Mouse (Mus musculus) liver, adult 2 months (tissue): ENCODE measurements around the gene 1700037H04Rik. TPM values are rescaled to one million over a fixed set of nuclear protein-coding genes. Genes with fewer than 3 reads are reported as not detected.

Source experiments
- DNase-seq: peaks from one replicate; pipeline ENCODE4 v3.0.0-alpha.2; 2011; ENCODE audit warnings: low read depth, low spot score; ENCODE audit errors: extremely low read depth
- H3K27ac ChIP-seq: fragments of 200-500 bp; replicated peaks from 2 replicates; pipeline ENCODE4 v1.5.1; 2012; ENCODE audit warnings: low read depth, mild to moderate bottlenecking, control low read depth, inconsistent platforms, low read length; ENCODE audit not compliant: insufficient read depth
- H3K27me3 ChIP-seq: fragments of 200-500 bp; 2 replicates; pipeline ENCODE4 v1.6.1; 2012; ENCODE audit warnings: mild to moderate bottlenecking, moderate library complexity, low read length, inconsistent platforms; ENCODE audit not compliant: control insufficient read depth, insufficient read depth
- H3K36me3 ChIP-seq: fragments of 200-500 bp; 2 replicates; pipeline ENCODE4 v1.6.1; 2012; ENCODE audit warnings: low read length, inconsistent platforms; ENCODE audit not compliant: control insufficient read depth, insufficient read depth
- H3K4me1 ChIP-seq: fragments of 200-500 bp; 2 replicates; pipeline ENCODE4 v1.6.1; 2011; ENCODE audit warnings: low read length; ENCODE audit not compliant: control insufficient read depth, insufficient read depth
- H3K4me3 ChIP-seq: fragments of 200-500 bp; 2 replicates; pipeline ENCODE4 v1.5.1; 2011; ENCODE audit warnings: low read depth, mild to moderate bottlenecking, control low read depth, low read length, moderate library complexity; ENCODE audit not compliant: insufficient read depth
- H3K79me2 ChIP-seq: fragments of 200-500 bp; 2 replicates; pipeline ENCODE4 v1.6.1; 2012; ENCODE audit warnings: inconsistent platforms, mild to moderate bottlenecking, low read length, moderate library complexity; ENCODE audit not compliant: control insufficient read depth, insufficient read depth
- H3K9ac ChIP-seq: fragments of 200-500 bp; 2 replicates; pipeline ENCODE4 v1.6.1; 2012; ENCODE audit warnings: low read depth, mild to moderate bottlenecking, control low read depth, inconsistent platforms, low read length
- CTCF ChIP-seq: fragments of 200-500 bp; IDR thresholded peaks from 2 replicates; pipeline ENCODE4 v1.5.1; 2011; ENCODE audit warnings: low read depth, low read length, control low read depth
- POLR2A ChIP-seq: fragments of 200-500 bp; IDR thresholded peaks from 2 replicates; pipeline ENCODE4 v1.6.1; 2011; ENCODE audit warnings: low read length, control low read depth; ENCODE audit not compliant: insufficient read depth; ENCODE audit errors: extremely low read depth
- WGBS: fragments of 180-500 bp; shearing (Covaris S2); methylation state at CpG from one replicate; pipeline ENCODE4 v1.1.7; 2018; 5-methylcytosine and 5-hydroxymethylcytosine counted together
- polyA plus RNA-seq: library from polyadenylated mRNA; depleted of rRNA; stranded (reverse); fragments of >200 nt; gene quantifications from 2 replicates; pipeline ENCODE4 v1.2.3, GENCODE M21; 2012
- total RNA-seq: library from RNA; depleted of rRNA; stranded (reverse); fragments of >200 nt; gene quantifications from 2 replicates; pipeline ENCODE4 v1.2.3, GENCODE M21; 2014

1700037H04Rik gene
- total and polyA plus RNA-seq, 2 experiments: 3.4 to 16.6 TPM

DNA sequence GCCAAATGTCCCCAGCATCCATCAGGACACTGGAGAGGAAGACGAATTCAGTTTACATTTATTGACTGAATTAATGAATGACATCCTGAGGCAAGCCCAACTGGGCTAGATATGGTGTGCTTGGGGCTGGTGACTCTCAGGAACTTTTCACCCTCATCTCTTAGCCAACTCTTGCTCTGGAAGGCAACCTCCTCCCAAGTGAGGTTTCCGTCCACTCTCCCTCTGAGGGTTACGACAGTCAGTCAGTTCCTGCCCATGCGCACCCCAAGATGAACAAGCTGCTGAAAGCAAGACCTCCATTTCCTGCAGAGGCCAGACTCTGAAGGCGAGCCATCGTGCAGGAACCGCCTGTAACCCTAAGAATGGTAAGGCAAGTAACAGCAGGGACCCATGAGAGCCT is 2.9 kb downstream of the 1700037H04Rik start:
- no peak for DNase-seq
- 88% methylated on average over 7 of the region's 7 CpGs for WGBS
- H3K27me3 ChIP-seq: no peaks in the 10 kb centered on the region

DNA sequence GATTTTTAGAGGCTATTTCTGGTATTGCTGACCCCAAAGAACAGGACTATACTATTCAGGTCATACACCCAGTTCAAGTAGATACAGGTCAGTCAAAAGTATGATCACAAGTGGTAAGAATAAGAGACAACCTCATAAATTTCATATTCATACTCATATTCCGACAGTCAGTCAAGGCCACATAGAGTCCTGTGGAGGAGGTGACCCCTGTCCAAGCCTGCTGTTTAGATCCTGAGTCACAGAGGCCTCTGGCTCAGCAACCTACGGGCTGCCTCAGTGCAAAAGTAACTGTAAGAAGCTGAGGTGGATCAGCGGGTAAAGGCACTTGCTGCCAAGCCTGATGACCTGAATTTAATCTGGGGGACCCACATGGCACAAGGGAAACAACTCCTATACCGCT is 5.8 kb downstream of the 1700037H04Rik start:
- Histone ChIP-seq H3K36me3 (no peaks in the 10 kb centered on the region), H3K9ac (no peak overlapping the region), H3K27ac (no peak overlapping the region), H3K4me3 (no peak overlapping the region), H3K4me1 (no peaks in the 10 kb centered on the region), H3K27me3 (no peaks in the 10 kb centered on the region), H3K79me2 (no peaks in the 10 kb centered on the region)
- DNase-seq: no peak
- no peak for TF ChIP-seq CTCF
- no peak for TF ChIP-seq POLR2A
- 95% methylated on average over 4 of the region's 4 CpGs for WGBS

More for the DNA sequence above, 2.9 kb downstream of the 1700037H04Rik start:
- peaks cover 5% of the 10 kb centered on the region; the same call in 1 of the 2 replicates for H3K4me1 ChIP-seq
- H3K27ac ChIP-seq: no peak overlapping the region
- H3K36me3 ChIP-seq: no peaks in the 10 kb centered on the region
- no peak overlapping the region for H3K4me3 ChIP-seq
- no peak for TF ChIP-seq POLR2A
- H3K79me2 ChIP-seq: no peaks in the 10 kb centered on the region
- no peak overlapping the region for H3K9ac ChIP-seq

DNA sequence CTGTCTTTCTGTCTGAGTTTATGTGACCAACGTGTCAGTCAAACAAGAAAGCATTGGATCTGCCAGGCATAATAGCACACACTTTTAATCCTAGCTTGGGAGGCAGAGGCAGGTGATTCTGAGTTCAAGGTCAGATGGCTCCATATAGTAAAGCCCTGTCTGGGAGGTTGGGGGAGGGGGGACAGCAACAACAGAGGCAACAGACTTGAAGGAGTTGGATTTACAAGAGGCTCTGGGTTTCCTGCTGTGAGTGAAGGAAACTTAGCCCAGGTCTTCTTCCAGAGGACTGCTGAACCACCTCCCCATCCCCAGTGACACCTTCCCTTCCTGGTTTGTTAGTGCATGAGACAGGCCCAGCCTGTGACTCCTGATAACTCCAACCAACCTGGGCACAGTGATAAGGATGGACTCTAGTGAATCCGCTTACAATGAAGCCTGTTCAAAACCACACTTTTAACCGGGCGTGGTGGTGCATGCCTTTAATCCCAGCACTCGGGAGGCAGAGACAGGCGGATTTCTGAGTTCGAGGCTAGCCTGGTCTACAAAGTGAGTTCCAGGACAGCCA is 7.6 kb downstream of the 1700037H04Rik start:
- Histone ChIP-seq H3K4me3 (no peak overlapping the region), H3K36me3 (no peaks in the 10 kb centered on the region), H3K27ac (no peak overlapping the region), H3K9ac (no peak overlapping the region), H3K79me2 (no peaks in the 10 kb centered on the region), H3K27me3 (no peaks in the 10 kb centered on the region), H3K4me1 (no peaks in the 10 kb centered on the region)
- DNase-seq: no peak
- 91% methylated on average over 7 of the region's 7 CpGs for WGBS
- TF ChIP-seq CTCF (no peak), POLR2A (no peak)

DNA sequence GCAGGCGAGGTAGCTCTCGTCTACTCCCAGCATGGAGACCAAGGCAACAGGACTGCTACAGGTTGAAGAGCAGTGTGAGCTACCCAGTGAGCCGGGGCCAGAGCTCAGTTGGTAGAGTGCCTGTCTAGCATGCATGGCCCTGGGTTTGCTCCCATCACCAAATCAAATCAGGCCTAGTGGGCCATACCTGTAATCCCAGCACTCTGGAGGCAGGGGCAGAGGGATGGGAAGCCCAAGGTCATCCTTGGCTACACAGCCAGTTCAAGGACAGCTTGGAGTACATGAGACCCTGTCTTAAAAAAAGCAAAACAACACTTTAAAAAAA is 10.7 kb downstream of the 1700037H04Rik start:
- Histone ChIP-seq H3K9ac (no peak overlapping the region), H3K4me1 (no peaks in the 10 kb centered on the region), H3K27ac (no peak overlapping the region), H3K79me2 (no peaks in the 10 kb centered on the region), H3K36me3 (no peaks in the 10 kb centered on the region), H3K27me3 (no peaks in the 10 kb centered on the region), H3K4me3 (no peak overlapping the region)
- DNase-seq: no peak
- TF ChIP-seq CTCF (no peak), POLR2A (no peak)
- WGBS: 97% methylated on average over 3 of the region's 3 CpGs

DNA sequence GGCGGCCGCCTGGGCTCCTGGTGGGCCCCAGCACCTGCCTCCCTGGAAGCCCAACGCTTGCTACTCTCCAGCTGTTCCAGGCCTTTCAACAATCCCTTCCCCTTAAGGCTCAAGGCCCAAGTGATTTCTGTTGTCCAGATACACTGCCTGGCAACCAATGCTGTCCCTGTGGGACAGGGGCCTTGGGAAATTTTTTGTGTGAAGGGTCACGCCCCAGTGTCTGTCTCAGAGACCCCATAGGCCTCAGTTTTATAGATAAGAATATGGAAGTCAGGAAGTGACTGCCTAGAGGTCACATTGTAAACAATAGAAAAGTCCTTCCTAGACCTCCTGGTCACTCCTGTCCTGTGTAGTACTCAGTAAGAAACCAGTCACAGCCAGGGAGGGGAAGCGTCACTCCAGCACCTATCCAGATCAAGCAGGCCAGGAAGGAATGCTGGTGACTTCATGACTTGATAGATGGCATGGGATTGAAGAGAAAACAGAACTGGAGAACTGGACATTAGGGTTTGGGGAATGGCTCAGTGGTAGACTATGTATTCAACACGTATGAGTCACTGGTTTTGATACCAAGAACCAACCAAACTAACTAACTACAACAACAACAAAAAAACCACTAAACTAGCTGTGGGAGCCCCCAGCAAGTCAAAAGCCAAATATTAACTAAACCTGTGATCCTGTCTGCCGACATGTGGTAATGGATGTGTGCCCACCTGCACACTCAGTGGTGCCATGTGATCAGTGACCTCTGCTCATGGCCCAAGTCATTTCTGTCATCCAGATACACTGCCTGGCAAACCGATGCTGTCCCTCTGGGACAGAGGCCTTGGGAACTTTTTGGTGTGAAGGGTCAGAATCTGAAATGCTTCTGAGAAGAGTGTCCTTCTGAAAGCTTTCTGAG is 11.3 kb downstream of the 1700037H04Rik start:
- DNase-seq: no peak
- H3K27ac ChIP-seq: no peak overlapping the region

DNA sequence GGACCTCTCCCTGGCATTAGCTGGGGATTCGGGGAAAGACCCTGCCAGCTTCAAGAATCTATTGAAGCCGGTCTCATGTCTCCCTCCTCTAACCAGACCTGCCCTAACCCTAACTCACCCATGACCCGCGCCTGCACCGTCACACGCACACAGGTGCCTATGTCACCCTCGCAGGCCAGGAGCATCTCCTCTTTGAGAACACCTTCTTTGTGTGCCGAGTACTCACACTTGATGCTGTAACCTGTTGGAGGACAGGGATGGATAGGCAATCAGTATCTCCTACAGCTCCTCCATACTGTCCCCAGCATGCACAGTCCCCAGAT is 12.9 kb downstream of the 1700037H04Rik start:
- Histone ChIP-seq H3K79me2 (no peaks in the 10 kb centered on the region), H3K4me3 (no peak overlapping the region), H3K9ac (no peak overlapping the region), H3K27me3 (no peaks in the 10 kb centered on the region), H3K4me1 (0 out of 2 replicates have a peak, but pooled peaks cover 2% of the 10 kb centered on the region), H3K36me3 (no peaks in the 10 kb centered on the region), H3K27ac (no peak overlapping the region)
- WGBS: 96% methylated on average over 8 of the region's 8 CpGs
- DNase-seq: no peak
- TF ChIP-seq POLR2A (no peak), CTCF (no peak)

More for the DNA sequence above, 11.3 kb downstream of the 1700037H04Rik start:
- no peaks in the 10 kb centered on the region for H3K27me3 ChIP-seq
- H3K9ac ChIP-seq: no peak overlapping the region
- H3K4me3 ChIP-seq: no peak overlapping the region
- WGBS: 84% methylated on average over 8 of the region's 8 CpGs
- no peak for TF ChIP-seq POLR2A
- TF ChIP-seq CTCF: no peak
- H3K79me2 ChIP-seq: no peaks in the 10 kb centered on the region
- no peaks in the 10 kb centered on the region for H3K4me1 ChIP-seq
- H3K36me3 ChIP-seq: no peaks in the 10 kb centered on the region
